ENCODE assay signal across 12 mouse cellular contexts in genomic region chr9:35058596-35059354, GRCm38 (mm10).
A peak's percentile ranks its signal among the peaks of the same experiment; 100 is the strongest.
DNase-seq lines count a peak whose midpoint lies in the region; ATAC-seq and TF ChIP-seq lines count a peak whose summit lies in the region.
"Had no signal": no experiment of that assay in that cellular context is flagged by ENCODE, and none has a peak within 500 bp of the region (broad histone marks: within the 10 kb centered on the region; RNA-seq: fewer than 3 reads in every experiment).

No protein-coding gene starts in this region.

- ATAC-seq in heart, embryonic 12.5 days (ENCODE audit: insufficient number of reproducible peaks, low FRiP score) = no peak
- ATAC-seq: CD4-positive, CD25-positive, alpha-beta regulatory T cell, adult 4 months had no signal

- H3K9ac ChIP-seq in heart, adult 2 months (ENCODE audit: low read depth, low read length) = no peak overlapping the region
- no peak overlapping the region for H3K9ac ChIP-seq in heart, embryonic 12.5 days
- H3K9ac ChIP-seq: limb, embryonic 15.5 days had no signal

- H3K4me2 ChIP-seq in heart, embryonic 12.5 days = no peak overlapping the region
- H3K4me2 ChIP-seq: limb, embryonic 15.5 days; midbrain, embryonic 11.5 days had no signal

- DNase-seq in heart, adult 2 months = no peak
- DNase-seq in thymus, adult 2 months = peak; percentile 0
- no peak for DNase-seq in thymus, postnatal 0 days (ENCODE audit: low spot score)
- DNase-seq in heart, postnatal 36 days = peak; percentile 23 to 29
- DNase-seq in layer of hippocampus, adult 9-11 months = no peak
- no peak for DNase-seq in thymus, postnatal 36 days
- DNase-seq in right cerebral cortex, postnatal 36 days (ENCODE audit: low spot score in 2 of 2) = no peak

- peaks cover 10% of the 10 kb centered on the region for H3K36me3 ChIP-seq in heart, adult 2 months (ENCODE audit: control insufficient read depth, insufficient read depth, low read length)
- H3K36me3 ChIP-seq in heart, embryonic 12.5 days = peaks cover 11% of the 10 kb centered on the region; the same call in 1 of the 2 replicates
- H3K36me3 ChIP-seq in thymus, adult 2 months (ENCODE audit: control insufficient read depth, insufficient read depth, low read length) = no peaks in the 10 kb centered on the region

- no peak for TF ChIP-seq POLR2A in heart, adult 2 months (IDR thresholded peaks at IDR 0.05; ENCODE audit: insufficient read depth, low read depth, low read length)
- no peak for TF ChIP-seq POLR2A in thymus, adult 2 months (IDR thresholded peaks at IDR 0.05; ENCODE audit: control insufficient read depth, extremely low read depth, insufficient read depth, low read length, poor library complexity)

- 0 out of 2 replicates have a peak, but pooled peaks have one; percentile 10 for TF ChIP-seq EP300 in heart, adult 2 months (IDR thresholded peaks at IDR 0.05; ENCODE audit: insufficient read depth, low read depth, low read length)

- 31% methylated on average over 2 of the region's 2 CpGs for WGBS in heart, adult 2 months
- WGBS in heart, embryonic 12.5 days = 81% methylated on average over 2 of the region's 2 CpGs
- 98% methylated on average over 2 of the region's 2 CpGs for WGBS in thymus, adult 2 months

- intact Hi-C loops in heart, adult 2 months (cut with DNase I) = no loop called here
- intact Hi-C loops in heart, postnatal 36 days (cut with DNase I) = no loop called here

- peaks cover 17% of the 10 kb centered on the region for H3K4me1 ChIP-seq in heart, adult 2 months (ENCODE audit: control insufficient read depth, insufficient read depth, low read length)
- peaks cover 9% of the 10 kb centered on the region for H3K4me1 ChIP-seq in heart, embryonic 12.5 days (replicated peaks)
- H3K4me1 ChIP-seq in thymus, adult 2 months (replicated peaks; ENCODE audit: control insufficient read depth, insufficient read depth, low read length) = no peaks in the 10 kb centered on the region; the same call in 1 of the 2 replicates

- no peak overlapping the region; the same call in 1 of the 2 replicates for H3K27ac ChIP-seq in heart, adult 2 months
- no peak overlapping the region for H3K27ac ChIP-seq in heart, embryonic 12.5 days (ENCODE audit: poor library complexity, severe bottlenecking)
- H3K27ac ChIP-seq in thymus, adult 2 months (ENCODE audit: control insufficient read depth, insufficient read depth, low read length) = no peak overlapping the region
- H3K27ac ChIP-seq: limb, embryonic 15.5 days had no signal

- H3K79me2 ChIP-seq in heart, adult 2 months (replicated peaks; ENCODE audit: control insufficient read depth, insufficient read depth, low read length) = 0 out of 2 replicates have a peak, but pooled peaks cover 2% of the 10 kb centered on the region

- no peaks in the 10 kb centered on the region for H3K27me3 ChIP-seq in heart, adult 2 months (ENCODE audit: control insufficient read depth, insufficient read depth, low read length)
- 0 out of 2 replicates have a peak, but pooled peaks cover 6% of the 10 kb centered on the region for H3K27me3 ChIP-seq in heart, embryonic 12.5 days (replicated peaks)
- H3K27me3 ChIP-seq in thymus, adult 2 months (ENCODE audit: control insufficient read depth, insufficient read depth, low read length) = no peaks in the 10 kb centered on the region
- H3K27me3 ChIP-seq: limb, embryonic 15.5 days had no signal

- no peak for TF ChIP-seq CTCF in heart, adult 2 months (IDR thresholded peaks at IDR 0.05)
- TF ChIP-seq CTCF in thymus, adult 2 months (IDR thresholded peaks at IDR 0.05; ENCODE audit: borderline replicate concordance, control insufficient read depth, extremely low read depth, insufficient read depth, low read length, poor library complexity) = no peak

- H3K4me3 ChIP-seq in heart, adult 2 months = no peak overlapping the region
- no peak overlapping the region for H3K4me3 ChIP-seq in heart, embryonic 12.5 days
- H3K4me3 ChIP-seq in thymus, adult 2 months (ENCODE audit: control insufficient read depth, insufficient read depth, low read length) = no peak overlapping the region
- H3K4me3 ChIP-seq: erythroblast, embryonic 14.5 days; limb, embryonic 15.5 days had no signal

- no peaks in the 10 kb centered on the region for H3K9me3 ChIP-seq in heart, embryonic 12.5 days (replicated peaks)
- H3K9me3 ChIP-seq: limb, embryonic 15.5 days had no signal

Comparison
In these comparisons a context has a peak if more than half of its experiments do, and no peak if none do; other contexts are left out.
1. DNase-seq: peak in thymus, adult 2 months (single experiment) and heart, postnatal 36 days (2 of 2); none in heart, adult 2 months (0 of 2), thymus, postnatal 0 days (single experiment), layer of hippocampus, adult 9-11 months (single experiment), thymus, postnatal 36 days (0 of 2) and right cerebral cortex, postnatal 36 days (0 of 2).